Mouse (Mus musculus) MEL-GATA-1-ER (cell line): ENCODE results near the gene Sh3d19.
"Not testable (repeated sequence)": the region's sequence is repeated elsewhere in the genome, so short reads cannot be mapped to it uniquely, and the experiment has no call there.

Experiments
- DNase-seq: peaks from one replicate; pipeline ENCODE4 v3.0.0-alpha.2; 2012; ENCODE audit warnings: low read depth; ENCODE audit errors: extremely low read depth

The Sh3d19 gene

GRCm38 (mm10) chr3:86093213-86093845 is 122.4 kb downstream of the Sh3d19 start:
- DNase-seq = no peak

GRCm38 (mm10) chr3:86093907-86094306 is 123.0 kb downstream of the Sh3d19 start:
- no peak for DNase-seq

DNA sequence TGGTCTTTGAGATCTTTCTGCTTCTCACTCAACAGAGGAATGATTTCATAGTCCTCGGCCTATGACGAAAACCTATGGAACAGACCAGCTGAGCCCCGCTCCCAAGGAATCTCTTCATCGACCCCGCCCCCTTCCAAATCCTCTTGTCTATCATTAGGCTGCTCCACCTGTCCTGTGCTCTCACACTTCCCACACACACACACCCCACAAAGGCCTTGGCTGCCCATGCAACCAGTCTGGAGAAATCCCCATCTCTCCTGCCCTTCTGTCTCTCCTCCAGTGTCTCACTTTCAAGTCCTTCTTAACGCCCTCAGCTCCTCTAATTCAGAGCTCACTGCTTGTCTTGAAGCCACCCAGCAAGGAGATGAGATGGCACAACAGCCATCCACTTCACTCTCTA is 131.0 kb downstream of the Sh3d19 start:
- DNase-seq = no peak

- peak; percentile 66 for DNase-seq
These were observed 132.8 kb downstream of the Sh3d19 start for GRCm38 (mm10) chr3:86103449-86104291.

DNA sequence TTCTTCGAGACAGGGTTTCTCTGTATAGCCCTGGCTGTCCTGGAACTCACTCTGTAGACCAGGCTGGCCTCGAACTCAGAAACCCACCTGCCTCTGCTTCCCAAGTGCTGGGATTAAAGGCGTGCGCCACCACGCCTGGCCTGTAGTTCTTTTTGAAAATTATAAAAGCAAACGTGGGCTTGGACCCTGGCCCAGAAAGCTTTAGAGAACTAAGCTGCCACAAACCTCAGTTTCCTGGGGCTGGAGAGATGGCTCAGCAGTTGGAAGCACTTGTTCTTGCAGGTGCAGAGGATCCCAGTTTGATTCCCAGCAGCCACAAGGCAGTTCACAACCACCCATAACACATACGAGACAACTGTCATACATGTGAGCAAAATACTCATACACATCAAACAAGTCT is 133.5 kb downstream of the Sh3d19 start:
- DNase-seq = not testable (repeated sequence)

DNA sequence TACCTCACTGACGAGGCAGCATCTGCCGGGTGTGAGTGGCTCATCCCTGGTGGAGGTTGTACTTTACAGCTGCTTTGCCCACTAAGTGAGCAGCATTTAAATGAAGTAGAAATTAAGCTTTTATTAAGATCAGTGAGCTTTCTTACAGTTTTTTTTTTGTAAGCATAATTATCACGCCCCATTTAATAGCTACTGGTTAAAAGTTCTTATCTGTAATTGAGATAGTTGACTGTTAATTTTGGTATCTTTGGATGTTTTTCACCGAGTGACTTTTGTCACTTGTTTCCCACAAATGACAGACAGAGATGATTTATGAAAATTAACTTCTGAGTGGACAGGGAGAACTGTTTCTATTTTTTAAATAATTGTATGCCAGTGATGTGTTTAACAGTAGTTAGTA is 134.0 kb downstream of the Sh3d19 start:
- no peak for DNase-seq

DNA sequence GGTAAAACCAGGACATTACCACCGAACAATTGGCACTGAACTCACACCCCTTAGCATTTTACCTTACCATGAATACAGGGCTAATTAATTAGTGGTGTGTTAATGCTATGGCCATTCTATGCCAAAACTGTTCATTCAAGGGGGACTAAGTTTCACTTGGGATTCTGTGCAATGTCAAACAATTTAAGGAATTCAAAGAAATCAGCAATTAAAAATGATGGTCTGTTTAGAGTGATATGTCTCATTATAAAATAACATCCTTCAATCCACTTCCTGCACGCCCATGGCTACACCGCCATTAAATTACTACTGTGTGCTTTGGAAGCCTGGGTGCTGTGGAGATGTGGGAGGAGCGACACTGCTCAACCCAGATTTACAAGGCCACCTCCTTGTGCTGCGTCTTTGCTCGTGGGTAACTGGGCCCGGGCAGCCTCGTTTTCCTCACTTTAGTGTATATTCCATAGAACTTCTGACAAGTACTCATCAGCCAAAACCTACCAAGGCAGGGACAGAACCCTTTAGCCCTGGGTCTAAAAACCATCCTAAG is 135.2 kb downstream of the Sh3d19 start:
- DNase-seq = no peak

DNA sequence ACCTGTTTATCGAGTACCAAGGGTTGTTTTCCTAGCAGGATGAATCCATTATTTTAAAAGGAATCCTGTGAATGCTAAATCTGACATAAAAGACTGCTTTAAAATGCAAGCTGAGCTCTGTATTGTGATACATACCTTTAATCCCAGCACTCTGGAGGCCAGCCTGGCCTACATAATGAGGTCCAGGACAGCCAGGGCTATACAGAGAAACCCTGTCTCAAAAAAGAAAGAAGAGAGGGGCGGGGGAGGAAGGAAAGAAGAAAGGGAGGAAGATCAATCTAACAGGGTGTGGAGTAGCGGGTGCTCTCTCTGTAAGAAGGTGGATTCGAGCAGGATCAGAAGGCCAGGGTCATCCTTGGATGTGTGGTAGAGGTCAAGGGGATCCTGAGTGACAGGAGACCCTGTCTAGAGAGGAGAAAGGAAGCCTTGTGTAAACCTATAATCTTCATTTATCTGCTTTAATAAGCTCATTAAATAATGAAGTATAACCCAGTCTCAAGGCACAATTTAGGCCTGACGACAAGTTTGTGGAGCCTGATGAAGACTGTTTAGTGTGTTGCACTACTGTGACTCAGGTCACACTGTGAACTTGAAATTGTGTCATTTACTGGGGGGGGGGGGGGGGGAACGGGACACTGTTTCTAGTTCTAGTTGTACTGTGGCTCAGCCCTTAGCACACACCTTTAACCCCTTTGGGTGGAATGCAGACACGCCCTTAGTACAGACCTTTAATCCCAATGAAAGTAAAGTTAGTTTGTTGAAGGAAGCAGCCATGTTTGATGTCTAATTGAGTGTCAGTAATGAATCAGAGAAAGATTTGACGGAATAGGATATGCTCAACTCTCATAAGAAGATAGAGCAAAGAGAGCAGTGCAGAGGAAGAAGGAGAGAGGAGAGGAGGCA is 137.0 kb downstream of the Sh3d19 start:
- no peak for DNase-seq

GRCm38 (mm10) chr3:86108576-86108975 is 137.7 kb downstream of the Sh3d19 start:
- peak; percentile 97 for DNase-seq

DNA sequence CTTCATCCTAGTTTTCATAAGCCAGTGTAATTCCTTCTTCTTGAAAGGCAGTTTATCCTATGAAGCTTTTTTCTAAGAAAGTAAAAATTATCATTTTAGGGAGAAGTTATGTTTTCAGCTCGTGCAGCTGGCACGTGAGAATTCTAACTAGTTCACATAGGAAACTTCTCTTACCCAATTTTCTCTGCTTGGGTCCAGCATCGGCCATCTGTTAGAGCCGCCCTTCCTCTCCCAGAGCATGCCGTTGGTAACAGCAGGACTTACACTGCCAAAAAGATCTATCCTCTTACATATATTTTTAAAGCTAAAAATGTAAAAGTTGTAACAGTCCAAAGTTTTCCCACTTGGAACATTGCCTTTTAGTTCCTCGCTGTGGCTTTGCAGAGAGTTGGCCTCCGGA is 138.2 kb downstream of the Sh3d19 start:
- no peak for DNase-seq

DNA sequence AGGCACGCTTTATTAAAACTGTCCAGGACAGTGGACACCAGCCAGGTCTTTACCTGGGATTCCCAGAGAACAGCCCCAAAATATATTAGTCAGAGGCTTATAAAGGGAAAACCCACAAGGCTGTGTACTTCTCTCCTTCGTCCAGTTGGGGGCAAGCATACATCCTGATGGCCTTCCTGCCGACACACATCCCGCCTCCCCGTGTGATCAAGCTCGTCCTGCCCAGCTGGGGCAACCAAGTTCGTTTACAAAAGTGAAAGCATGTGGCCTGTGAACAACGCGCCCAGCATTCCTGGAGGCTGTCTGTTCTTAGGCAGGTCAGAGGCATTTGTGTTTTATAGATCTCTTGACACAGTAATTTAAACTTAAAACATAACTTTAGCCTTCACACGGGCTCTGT is 139.2 kb downstream of the Sh3d19 start:
- no peak for DNase-seq

DNA sequence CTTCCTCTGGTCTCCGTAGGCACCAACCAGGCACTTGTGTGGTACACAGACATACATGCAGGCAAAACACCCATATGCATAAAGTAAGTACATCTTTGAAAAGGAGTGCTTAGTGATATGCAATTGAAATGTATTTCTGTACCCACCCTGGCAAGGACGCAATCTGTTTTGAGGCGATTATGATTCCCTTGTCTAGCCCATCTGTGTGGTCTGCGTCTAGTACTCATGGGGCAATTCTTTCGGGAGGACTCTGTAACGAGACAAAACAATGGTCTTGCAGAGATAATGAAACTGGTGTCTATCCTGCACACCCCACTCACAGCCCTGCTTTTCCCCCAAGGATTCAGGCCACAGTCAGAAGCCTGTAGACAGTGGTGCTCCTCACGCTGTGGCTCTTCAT is 141.9 kb downstream of the Sh3d19 start:
- DNase-seq = no peak

GRCm38 (mm10) chr3:86114659-86115338 is 143.9 kb downstream of the Sh3d19 start:
- DNase-seq = no peak

DNA sequence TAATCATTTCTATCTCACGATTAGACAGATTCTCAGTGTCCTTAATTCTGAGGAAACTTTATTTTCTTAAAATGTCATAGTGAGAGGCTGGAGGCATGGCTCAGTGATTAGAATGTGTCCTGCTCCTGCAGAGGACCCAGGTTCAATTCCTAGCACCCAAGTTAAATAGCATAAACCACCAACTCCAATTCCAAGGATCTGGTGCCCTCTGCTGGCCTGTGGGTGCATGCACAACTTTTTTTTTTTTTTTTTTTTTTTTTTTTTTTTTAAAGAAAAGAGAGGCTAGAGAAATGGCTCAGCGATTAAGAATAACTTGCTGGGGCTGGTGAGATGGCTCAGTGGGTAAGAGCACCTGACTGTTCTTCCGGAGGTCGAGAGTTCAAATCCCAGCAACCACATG is 146.0 kb downstream of the Sh3d19 start:
- DNase-seq = no peak

DNA sequence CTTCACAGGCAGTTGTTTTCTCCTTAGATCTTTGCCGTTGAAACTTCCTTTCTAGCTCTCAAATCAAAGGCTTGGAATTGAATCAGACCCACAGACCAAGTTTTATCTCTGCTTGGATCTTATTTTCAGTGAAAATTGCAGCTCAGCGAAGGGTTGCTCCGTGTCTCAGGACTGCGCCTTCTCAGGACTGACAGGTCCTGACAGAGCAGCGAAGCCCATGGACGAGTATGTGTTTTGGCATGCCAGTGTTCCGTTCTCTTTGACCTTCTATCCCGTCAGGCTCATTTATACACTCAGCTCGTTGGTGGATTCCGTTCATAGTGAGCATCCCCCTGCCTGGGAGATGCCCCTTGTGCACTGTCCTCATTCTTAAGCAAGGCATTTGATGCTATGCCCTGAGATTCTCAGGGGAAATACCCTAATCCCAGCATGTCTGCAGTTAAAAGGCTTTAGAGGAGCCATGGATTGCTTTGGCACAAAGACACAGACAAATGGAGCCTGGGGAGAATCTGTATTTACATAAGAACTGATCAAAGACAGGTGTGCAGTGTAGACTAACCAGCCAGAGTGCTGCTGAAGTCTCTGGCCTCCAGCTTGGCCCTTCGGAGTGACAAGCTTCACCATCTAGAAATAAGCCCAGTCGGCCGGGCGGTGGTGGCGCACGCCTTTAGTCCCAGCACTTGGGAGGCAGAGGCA is 148.5 kb downstream of the Sh3d19 start:
- DNase-seq = no peak

DNA sequence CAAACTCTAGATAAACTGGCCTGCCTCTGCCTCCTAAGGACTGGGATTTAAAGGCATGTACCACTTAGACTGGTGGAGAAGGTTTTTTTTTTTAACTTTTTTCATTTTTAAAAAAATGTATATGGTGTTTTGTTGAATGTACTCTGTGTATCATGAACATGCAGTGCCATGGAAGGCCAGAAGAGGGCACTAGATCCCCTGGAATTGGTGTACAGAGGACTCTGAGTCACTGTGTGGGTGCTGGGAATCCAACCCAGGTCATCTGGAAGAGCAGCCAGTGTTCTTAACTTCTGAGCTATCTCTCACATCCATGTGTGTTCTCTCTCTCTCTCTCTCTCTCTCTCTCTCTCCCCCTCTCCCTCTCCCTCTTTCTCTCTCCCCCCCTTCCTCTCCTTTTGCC is 151.2 kb downstream of the Sh3d19 start:
- DNase-seq = no peak

DNA sequence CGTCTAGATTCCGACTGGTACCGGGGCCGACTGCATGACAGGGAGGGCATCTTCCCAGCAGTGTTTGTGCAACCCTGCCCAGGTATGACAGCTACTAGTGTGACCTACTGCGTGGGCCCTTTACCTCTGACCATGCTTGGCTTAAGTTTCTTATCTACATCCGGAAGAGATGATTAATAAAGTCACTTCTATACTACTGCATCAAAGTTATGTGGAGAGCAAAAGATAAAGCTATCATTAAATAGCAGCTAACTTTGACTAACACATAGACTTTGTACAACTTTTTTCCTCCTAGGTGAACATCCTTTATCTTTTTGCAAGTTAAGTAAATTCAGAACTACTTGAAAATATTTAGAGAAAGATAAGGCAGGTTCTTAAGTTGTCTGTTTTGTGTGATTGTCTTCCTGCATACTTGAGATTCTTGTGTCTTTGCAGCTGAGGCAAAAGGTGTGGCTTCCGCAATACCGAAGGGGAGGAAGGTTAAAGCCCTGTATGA is 152.4 kb downstream of the Sh3d19 start:
- DNase-seq = no peak

DNA sequence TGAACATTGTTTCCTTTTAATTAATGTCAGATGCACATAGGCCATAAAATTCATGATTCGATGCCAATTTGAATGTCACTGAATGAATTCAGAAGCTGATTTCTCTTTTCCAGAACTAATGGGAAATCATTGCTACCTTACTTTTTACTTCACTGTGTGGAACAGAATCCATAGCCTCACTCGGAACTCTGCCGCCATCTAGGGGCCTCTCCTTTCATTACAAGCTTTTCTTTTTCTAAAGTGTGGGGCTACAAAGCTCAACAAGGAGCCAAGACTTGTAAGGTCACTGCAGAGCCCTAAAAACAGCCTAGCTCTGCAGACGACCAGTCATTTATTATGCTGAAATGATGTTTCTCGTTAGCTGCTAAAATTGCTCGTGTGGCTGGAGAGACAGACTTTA is 158.8 kb downstream of the Sh3d19 start:
- no peak for DNase-seq

GRCm38 (mm10) chr3:86134939-86135638 is 164.2 kb downstream of the Sh3d19 start:
- DNase-seq = no peak
